In genomic region chr3:108348376-108348775, GRCm38 (mm10) we compare ENCODE assay signal across 22 mouse cellular contexts. TPM values are rescaled to one million over a fixed set of nuclear protein-coding genes. Genes with fewer than 3 reads are reported as not detected.
"Had no signal": no experiment of that assay in that cellular context is flagged by ENCODE, and none has a peak within 500 bp of the region (broad histone marks: within the 10 kb centered on the region; RNA-seq: fewer than 3 reads in every experiment).

No protein-coding gene starts in this region.

- H3K4me3 ChIP-seq: limb, embryonic 10.5 days; liver, embryonic 15.5 days; megakaryocyte, embryonic 14.5 days; midbrain, embryonic 15.5 days; neural tube, embryonic 12.5 days; stomach, embryonic 15.5 days had no signal

- H3K27ac ChIP-seq: limb, embryonic 10.5 days; liver, embryonic 15.5 days; midbrain, embryonic 15.5 days; neural tube, embryonic 12.5 days; stomach, embryonic 15.5 days had no signal

- H3K4me1 ChIP-seq: limb, embryonic 10.5 days; liver, embryonic 15.5 days; midbrain, embryonic 15.5 days; neural tube, embryonic 12.5 days; stomach, embryonic 15.5 days had no signal

- H3K27me3 ChIP-seq: liver, embryonic 15.5 days; midbrain, embryonic 15.5 days; neural tube, embryonic 12.5 days; stomach, embryonic 15.5 days had no signal

- H3K9ac ChIP-seq: liver, embryonic 15.5 days; midbrain, embryonic 15.5 days; neural tube, embryonic 12.5 days; stomach, embryonic 15.5 days had no signal

- DNase-seq: kidney, postnatal 10 days; kidney, postnatal 4 days; lung, adult 2 months; lung, postnatal 36 days; retina, postnatal 1 day; right cerebral cortex, postnatal 4 days; spleen, adult 18-20 months; thymus, adult 2 months; thymus, postnatal 25 days had no signal

- H3K9me3 ChIP-seq: limb, embryonic 10.5 days; liver, embryonic 15.5 days; megakaryocyte, embryonic 14.5 days; midbrain, embryonic 15.5 days; neural tube, embryonic 12.5 days; stomach, embryonic 15.5 days had no signal

- ATAC-seq: lung, postnatal 0 days; midbrain, embryonic 15.5 days had no signal

- H3K4me2 ChIP-seq: liver, embryonic 11.5 days; liver, embryonic 15.5 days; midbrain, embryonic 11.5 days; midbrain, embryonic 15.5 days; neural tube, embryonic 12.5 days; stomach, embryonic 15.5 days had no signal

RNA-seq across cellular contexts. Expression of gene Mybphl, which starts 16.3 kb away (rescaled TPM):
- total RNA-seq: monocyte, adult 5-6 weeks; neutrophil, adult 5-6 weeks had no signal
- polyA plus RNA-seq: kidney, embryonic 14.5 days; limb, embryonic 14.5 days; midbrain, embryonic 11.5 days; midbrain, embryonic 15.5 days; stomach, embryonic 15.5 days had no signal
